Mouse (Mus musculus) C3H10T1/2 (cell line): Measurements from ENCODE around the gene Samd10. TPM values are rescaled to one million over a fixed set of nuclear protein-coding genes. Genes with fewer than 3 reads are reported as not detected.

Source experiments
- polyA plus RNA-seq, 2 experiments: library from polyadenylated mRNA; unstranded; fragments of >200 nt; fragmentation: generic; extraction: Trizol; gene quantifications; one replicate each; pipeline ENCODE4 v1.2.1; 2012; ENCODE audit warnings: missing spikeins in 2 of 2

Gene Samd10
- polyA plus RNA-seq = 1 to 10 TPM in 1 of 2 experiments, under 1 TPM in 1; 0.49 to 1.1 TPM

DNA sequence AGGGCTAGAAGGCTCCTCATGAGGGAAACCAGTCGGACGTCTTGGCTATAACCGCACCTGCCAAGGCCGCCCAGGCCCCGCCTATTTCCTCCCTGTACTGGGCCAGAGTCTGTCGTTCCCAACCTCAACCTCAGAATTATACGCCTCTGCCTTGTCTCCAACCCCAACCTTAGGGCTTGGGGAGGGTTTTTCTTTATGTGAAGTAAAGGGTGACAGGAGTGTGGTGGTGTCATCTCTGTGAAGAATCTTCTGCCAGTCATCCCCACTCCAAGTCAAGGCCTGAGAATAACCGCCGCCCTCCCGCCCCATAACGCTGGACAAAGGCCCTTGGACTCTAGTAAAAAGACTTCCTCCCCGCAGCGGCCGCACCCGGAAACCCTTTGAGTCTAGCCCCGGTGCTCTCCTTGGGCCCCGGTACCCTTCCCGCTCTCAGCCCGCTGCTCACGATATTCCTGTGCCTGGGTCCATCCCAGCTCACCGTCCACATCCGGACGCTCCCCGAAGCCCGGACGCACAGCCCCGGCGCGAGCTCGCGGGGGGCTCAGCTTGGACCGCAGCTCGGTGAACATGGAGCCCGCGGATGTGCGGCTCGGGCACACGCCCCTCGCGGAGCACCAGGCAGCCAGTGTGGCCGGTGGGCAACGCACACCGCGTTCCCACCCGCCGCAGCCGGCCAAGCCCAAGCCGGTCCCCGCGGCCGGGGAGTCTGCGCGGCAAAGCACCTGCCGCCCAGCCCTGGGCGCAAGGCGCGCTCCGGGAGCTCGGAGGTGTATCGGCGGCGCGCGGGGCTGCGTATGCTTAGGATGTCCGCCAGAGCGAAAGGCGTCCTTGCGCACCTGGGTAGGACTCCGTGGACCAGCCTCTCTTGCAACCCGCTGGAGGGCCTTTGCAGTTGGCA, at the start of gene Samd10:
Gene Samd10 (minus strand): TSS at position 759 of the 898 bp plus-strand sequence.

GRCm38 (mm10) chr2:181592231-181593041, 6.6 kb downstream of the Samd10 start, which contains the start of gene Zfp512b:
TSS of gene Zfp512b (minus strand) at chr2:181592803.

GRCm38 (mm10) chr2:181591528-181592085, 7.4 kb downstream of the Samd10 start, which contains the start of gene Prpf6:
TSS of gene Prpf6 (plus strand) at chr2:181591868.

GRCm38 (mm10) chr2:181584411-181584942, 14.5 kb downstream of the Samd10 start, which contains the start of gene Uckl1:
TSS of gene Uckl1 (minus strand) at chr2:181584892.

Other genes with a start within 250 kb of the Samd10 start
- 10 to 100 TPM in 1 of 2 experiments, 1 to 10 TPM in 1; 8.6 to 19.6 TPM for gene Zgpat, start 234.3 kb downstream of the Samd10 start, polyA plus RNA-seq
- gene Arfrp1, start 233.8 kb downstream of the Samd10 start, polyA plus RNA-seq = 10 to 100 TPM; 34.3 to 40.3 TPM
- gene Lime1, start 219.1 kb downstream of the Samd10 start, polyA plus RNA-seq = 10 to 100 TPM in 1 of 2 experiments, 1 to 10 TPM in 1; 2.1 to 19.5 TPM
- 1 to 10 TPM in 1 of 2 experiments, under 1 TPM in 1; 0.48 to 1.7 TPM for gene Zbtb46, start 139.8 kb downstream of the Samd10 start, polyA plus RNA-seq
- gene Abhd16b, start 106.0 kb downstream of the Samd10 start, polyA plus RNA-seq = under 1 TPM in 1 of 2 experiments, not detected in 1; 0.15 TPM
- gene Tpd52l2, start 102.1 kb downstream of the Samd10 start, polyA plus RNA-seq = 10 to 100 TPM; 61.2 to 89.0 TPM
- gene Dnajc5, start 78.7 kb downstream of the Samd10 start, polyA plus RNA-seq = 10 to 100 TPM; 11.6 to 26.9 TPM
- 10 to 100 TPM; 13.4 to 44.3 TPM for gene Uckl1, start 14.3 kb downstream of the Samd10 start, polyA plus RNA-seq
- 10 to 100 TPM; 16.1 to 53.3 TPM for gene Prpf6, start 7.3 kb downstream of the Samd10 start, polyA plus RNA-seq
- gene Zfp512b, start 6.4 kb downstream of the Samd10 start, polyA plus RNA-seq = 10 to 100 TPM in 1 of 2 experiments, 1 to 10 TPM in 1; 1.6 to 22.7 TPM
- under 1 TPM in 1 of 2 experiments, not detected in 1; 0.13 TPM for gene Gm29797, start 57.8 kb upstream of the Samd10 start, polyA plus RNA-seq
- gene Sox18, start 72.4 kb upstream of the Samd10 start, polyA plus RNA-seq = under 1 TPM in 1 of 2 experiments, not detected in 1; 0.05 TPM
- gene Tcea2, start 81.1 kb upstream of the Samd10 start, polyA plus RNA-seq = 10 to 100 TPM in 1 of 2 experiments, 1 to 10 TPM in 1; 1.5 to 12.1 TPM
- 10 to 100 TPM; 39.2 to 39.9 TPM for gene Rgs19, start 94.8 kb upstream of the Samd10 start, polyA plus RNA-seq
- not detected for gene Lkaaear1, start 99.2 kb upstream of the Samd10 start, polyA plus RNA-seq
- under 1 TPM in 1 of 2 experiments, not detected in 1; 0.01 TPM for gene Oprl1, start 115.8 kb upstream of the Samd10 start, polyA plus RNA-seq
- gene Myt1, start 164.1 kb upstream of the Samd10 start, polyA plus RNA-seq = not detected
- 1 to 10 TPM in 1 of 2 experiments, under 1 TPM in 1; 0.28 to 5.4 TPM for gene Pcmtd2, start 238.6 kb upstream of the Samd10 start, polyA plus RNA-seq